Mouse (Mus musculus) E14TG2a.4 (cell line): ENCODE data around the gene Stt3a.

Source experiments
- CTCF ChIP-seq: conservative IDR thresholded peaks from 2 replicates; pipeline ENCODE4 v1.5.1; 2014; ENCODE audit warnings: low read length
- POU5F1 ChIP-seq: IDR thresholded peaks from 2 replicates; pipeline ENCODE4 v1.6.1; 2014; ENCODE audit warnings: low read length, borderline replicate concordance

- TF ChIP-seq CTCF (no peak), POU5F1 (no peak)
Observed at GRCm38 (mm10) chr9:36705923-36706322, 61.6 kb downstream of the Stt3a start.
